Mouse (Mus musculus) forebrain, embryonic 14.5 days (tissue): ENCODE measurements around the gene Mb. TPM values are rescaled to one million over a fixed set of nuclear protein-coding genes. Genes with fewer than 3 reads are reported as not detected.

ENCODE experiments used
- polyA plus RNA-seq: library from polyadenylated mRNA; unstranded; fragments of >200 nt; fragmentation: Nextera tagmentation; extraction: Ambion mirVana; gene quantifications from 2 replicates; pipeline ENCODE4 v1.2.1, GENCODE M21; 2014

Mb gene
- polyA plus RNA-seq, 1 experiment from 2014 or later: not detected

Other genes starting within 250 kb of the Mb start
- gene Zfp251, start 179.2 kb downstream of the Mb start, polyA plus RNA-seq: 37.0 and 44.7 TPM in 2 replicates
- gene Zfp7, start 171.4 kb downstream of the Mb start, polyA plus RNA-seq: 10.6 and 12.2 TPM in 2 replicates
- gene Gm49527, start 171.3 kb downstream of the Mb start, polyA plus RNA-seq: 0.75 and 2.1 TPM in 2 replicates
- 36.2 and 39.4 TPM in 2 replicates for gene Zfp647, start 125.2 kb downstream of the Mb start, polyA plus RNA-seq
- 56.5 and 63.9 TPM in 2 replicates for gene 1110038F14Rik, start 102.2 kb downstream of the Mb start, polyA plus RNA-seq
- not detected in 2 replicates for gene Apol6, start 5.9 kb downstream of the Mb start, polyA plus RNA-seq